Mouse (Mus musculus): Measurements from ENCODE around the gene Mtmr11. TPM values are rescaled to one million over a fixed set of nuclear protein-coding genes. Genes with fewer than 3 reads are reported as not detected.

Mtmr11 gene
- polyA plus RNA-seq, 1 experiment from 2014 or later, result 7.1 TPM

DNA sequence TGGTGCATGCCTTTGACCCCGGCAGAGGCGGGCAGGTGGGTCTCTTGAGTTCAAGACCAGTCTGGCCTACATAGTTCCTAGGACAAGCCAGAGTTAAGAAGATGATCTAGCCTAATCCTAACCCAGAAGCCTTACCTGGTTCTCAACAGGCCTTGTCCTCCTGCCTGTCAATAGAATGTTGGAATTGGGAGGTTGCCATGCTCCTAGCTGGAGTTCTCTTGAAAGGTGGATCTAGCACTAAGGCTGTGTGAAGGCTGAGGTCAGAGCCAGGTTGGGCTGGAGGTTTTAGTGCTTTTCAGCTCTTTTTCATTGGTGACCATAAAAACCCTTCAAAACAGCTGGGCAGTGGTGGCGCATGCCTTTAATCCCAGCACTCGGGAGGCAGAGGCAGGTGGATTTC lies 16.6 kb downstream of the Mtmr11 start:
- H3K4me3 ChIP-seq (ENCODE audit: low read depth, low read length), result no peak overlapping the region
- peaks cover 7% of the 10 kb centered on the region; the same call in 1 of the 2 replicates for H3K4me1 ChIP-seq (ENCODE audit: control insufficient read depth, insufficient read depth, low read length)
- H3K27ac ChIP-seq (ENCODE audit: low read depth, low read length), result no peak overlapping the region
- H3K9me3 ChIP-seq (ENCODE audit: control insufficient read depth, low read length), result no peaks in the 10 kb centered on the region
- peaks cover 2% of the 10 kb centered on the region for H3K36me3 ChIP-seq (ENCODE audit: control insufficient read depth, insufficient read depth, low read length)
- no peak for DNase-seq (ENCODE audit: low spot score)
- no peak overlapping the region for H3K9ac ChIP-seq (ENCODE audit: low read length)
- no peak overlapping the region for H3K4me2 ChIP-seq (ENCODE audit: low read depth)
- H3K27me3 ChIP-seq (ENCODE audit: control insufficient read depth, insufficient read depth, low read length), result no peaks in the 10 kb centered on the region
- no peak for ATAC-seq (ENCODE audit: insufficient read depth, low FRiP score, low TSS enrichment)
- 93% methylated on average over 4 of the region's 4 CpGs for WGBS

DNA sequence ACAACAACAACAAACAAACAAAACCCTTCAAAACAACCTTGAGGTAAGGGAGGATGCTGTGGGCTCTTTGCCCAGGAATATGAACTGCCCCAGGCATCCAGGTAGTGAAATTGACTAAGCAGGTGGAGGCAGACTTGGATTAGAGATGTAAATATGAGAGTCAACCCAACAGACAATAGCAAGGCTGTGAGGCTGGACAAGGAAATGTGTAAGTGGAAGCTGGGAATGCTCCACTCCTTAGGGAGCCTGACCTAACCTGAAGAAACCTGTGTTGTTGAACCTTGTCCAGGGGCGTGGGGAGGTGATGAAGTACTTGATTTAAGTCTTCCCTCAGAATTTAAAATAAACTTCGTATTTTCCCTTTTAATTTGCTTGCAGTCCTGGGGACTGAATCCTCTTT lies 17.1 kb downstream of the Mtmr11 start:
- Histone ChIP-seq H3K4me1 (ENCODE audit: control insufficient read depth, insufficient read depth, low read length) (peaks cover 6% of the 10 kb centered on the region; the same call in 1 of the 2 replicates), H3K4me2 (ENCODE audit: low read depth) (no peak overlapping the region), H3K36me3 (ENCODE audit: control insufficient read depth, insufficient read depth, low read length) (peaks cover 2% of the 10 kb centered on the region), H3K4me3 (ENCODE audit: low read depth, low read length) (no peak overlapping the region), H3K27me3 (ENCODE audit: control insufficient read depth, insufficient read depth, low read length) (no peaks in the 10 kb centered on the region), H3K9ac (ENCODE audit: low read length) (no peak overlapping the region), H3K27ac (ENCODE audit: low read depth, low read length) (no peak overlapping the region), H3K9me3 (ENCODE audit: control insufficient read depth, low read length) (no peaks in the 10 kb centered on the region)
- 85% methylated on average over 2 of the region's 2 CpGs for WGBS
- ATAC-seq (ENCODE audit: insufficient read depth, low FRiP score, low TSS enrichment), result no peak
- no peak for DNase-seq (ENCODE audit: low spot score)

DNA sequence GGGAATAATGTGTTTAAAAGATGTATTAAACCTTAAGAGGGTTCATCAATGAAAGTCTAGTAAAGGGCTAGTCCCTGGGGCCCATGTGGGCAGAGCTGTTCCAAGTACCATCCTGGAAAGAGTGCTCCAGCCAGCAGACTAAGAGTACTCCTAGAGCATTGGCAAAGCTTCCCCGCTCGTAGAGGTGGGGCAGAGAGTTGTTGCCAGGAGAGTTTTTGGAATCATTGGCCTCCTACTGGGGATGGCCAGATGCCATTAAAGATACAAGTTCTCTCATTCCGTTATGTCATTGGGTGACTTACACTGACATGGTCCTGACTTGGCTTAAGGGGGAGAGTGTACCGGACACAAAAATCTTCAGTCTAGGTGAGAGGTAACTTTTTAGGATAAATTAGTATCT lies 17.7 kb downstream of the Mtmr11 start:
- H3K9ac ChIP-seq (ENCODE audit: low read length), result no peak overlapping the region
- no peak overlapping the region for H3K27ac ChIP-seq (ENCODE audit: low read depth, low read length)
- no peak for ATAC-seq (ENCODE audit: insufficient read depth, low FRiP score, low TSS enrichment)
- H3K27me3 ChIP-seq (ENCODE audit: control insufficient read depth, insufficient read depth, low read length), result no peaks in the 10 kb centered on the region
- 68% methylated on average over 4 of the region's 4 CpGs for WGBS
- peaks cover 2% of the 10 kb centered on the region for H3K36me3 ChIP-seq (ENCODE audit: control insufficient read depth, insufficient read depth, low read length)
- no peak overlapping the region for H3K4me3 ChIP-seq (ENCODE audit: low read depth, low read length)
- 0 out of 2 replicates have a peak, but pooled peaks cover 3% of the 10 kb centered on the region for H3K4me1 ChIP-seq (ENCODE audit: control insufficient read depth, insufficient read depth, low read length)
- DNase-seq (ENCODE audit: low spot score), result no peak
- no peaks in the 10 kb centered on the region for H3K9me3 ChIP-seq (ENCODE audit: control insufficient read depth, low read length)
- no peak overlapping the region for H3K4me2 ChIP-seq (ENCODE audit: low read depth)

DNA sequence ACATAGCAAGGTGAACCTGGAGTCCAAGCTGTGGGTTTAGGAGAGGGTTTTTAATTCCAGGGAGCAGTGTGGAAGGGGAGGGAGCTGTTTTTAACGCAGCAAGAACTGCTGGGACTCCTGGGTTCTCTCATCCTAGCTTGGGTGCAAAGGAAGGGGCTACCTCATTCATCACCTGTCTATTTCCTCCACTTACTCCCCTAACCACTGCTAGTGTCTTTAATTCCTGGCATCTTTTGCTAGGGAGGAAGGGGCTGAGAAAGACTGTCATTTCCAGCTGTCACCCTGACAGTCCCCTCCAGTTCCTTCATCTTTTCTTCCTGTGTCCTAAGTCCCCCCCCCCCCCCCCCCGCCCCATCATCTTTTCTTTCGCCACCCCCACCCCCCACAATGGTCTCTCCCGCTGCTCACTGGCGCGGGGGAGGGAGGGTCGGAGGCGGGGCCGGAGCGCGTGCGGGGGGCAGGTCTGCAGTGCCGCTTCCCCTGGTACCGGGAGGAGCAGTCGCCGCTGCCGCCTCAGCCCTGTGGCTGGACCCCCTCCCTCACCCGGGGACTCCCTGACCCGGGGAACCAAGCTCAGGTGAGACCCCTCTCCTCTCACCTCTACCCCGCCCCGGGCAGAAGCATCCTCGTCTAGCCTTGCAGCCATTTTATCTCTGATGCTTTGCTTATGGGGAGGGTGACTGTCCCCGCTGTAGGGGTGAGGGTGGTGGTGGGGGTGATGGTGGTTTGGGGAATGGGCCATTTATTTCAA lies 19.1 kb downstream of the Mtmr11 start, which contains the start of gene Sv2a:
Gene Sv2a (plus strand): TSS at position 425 of the 751 bp plus-strand sequence.
- H3K27me3 ChIP-seq (ENCODE audit: control insufficient read depth, insufficient read depth, low read length), result no peaks in the 10 kb centered on the region
- H3K36me3 ChIP-seq (ENCODE audit: control insufficient read depth, insufficient read depth, low read length), result peaks cover 2% of the 10 kb centered on the region
- peak within 1 kb of the TSS; percentile 73 for H3K4me2 ChIP-seq (ENCODE audit: low read depth)
- peak; percentile 60 for ATAC-seq (ENCODE audit: insufficient read depth, low FRiP score, low TSS enrichment)
- no peak within 1 kb of the TSS for H3K27ac ChIP-seq (ENCODE audit: low read depth, low read length)
- H3K4me1 ChIP-seq (ENCODE audit: control insufficient read depth, insufficient read depth, low read length), result 0 out of 2 replicates have a peak, but pooled peaks cover 3% of the 10 kb centered on the region
- WGBS, result 0% methylated on average over 5 of the region's 23 CpGs
- no peaks in the 10 kb centered on the region for H3K9me3 ChIP-seq (ENCODE audit: control insufficient read depth, low read length)
- H3K4me3 ChIP-seq (ENCODE audit: low read depth, low read length), result peak within 1 kb of the TSS; percentile 43
- peak; percentile 53 for DNase-seq (ENCODE audit: low spot score)
- peak within 1 kb of the TSS; percentile 64 for H3K9ac ChIP-seq (ENCODE audit: low read length)

DNA sequence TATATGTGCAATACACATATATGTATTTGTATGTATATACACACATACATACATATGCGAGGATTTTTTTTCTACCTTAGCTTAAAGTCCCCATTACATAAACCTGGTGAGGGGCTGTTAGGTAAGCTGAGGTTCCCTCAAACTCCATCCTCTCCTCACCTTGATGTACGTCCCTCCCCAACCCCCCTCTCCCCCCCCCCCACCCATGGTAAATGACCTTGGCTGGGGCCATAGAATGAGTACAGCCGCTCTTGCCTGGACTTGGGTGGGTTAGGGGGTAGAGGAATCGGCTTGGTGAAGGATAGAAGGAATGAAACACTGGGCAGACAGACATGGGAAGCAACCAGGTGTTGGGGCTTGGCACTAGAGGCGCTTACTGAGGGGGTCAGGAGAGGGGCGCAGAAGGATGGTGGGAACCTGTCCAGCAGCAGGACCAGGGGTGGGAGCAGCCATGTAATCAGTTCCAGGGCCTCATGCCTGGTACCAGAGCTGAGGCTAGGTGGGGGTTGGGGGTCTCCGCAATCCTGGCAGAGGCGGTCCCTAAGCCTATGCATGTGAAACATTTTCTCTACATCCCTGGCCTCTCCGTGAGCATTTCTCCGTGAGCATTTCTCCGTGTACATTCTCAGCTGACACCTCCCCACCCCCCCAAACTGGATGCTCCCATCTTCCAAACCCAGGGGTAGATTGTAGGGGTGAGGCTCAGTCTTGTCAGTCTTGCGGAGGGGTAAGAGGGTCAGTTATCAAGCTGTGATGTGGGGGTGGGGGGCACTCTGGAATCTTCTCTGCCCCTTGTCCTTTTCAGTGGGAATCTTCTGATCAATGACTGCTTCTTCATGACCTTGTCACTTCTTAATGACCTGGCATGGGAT lies 19.9 kb downstream of the Mtmr11 start:
- Histone ChIP-seq H3K27me3 (ENCODE audit: control insufficient read depth, insufficient read depth, low read length) (no peaks in the 10 kb centered on the region), H3K4me2 (ENCODE audit: low read depth) (peak overlapping the region; percentile 73), H3K9me3 (ENCODE audit: control insufficient read depth, low read length) (no peaks in the 10 kb centered on the region), H3K36me3 (ENCODE audit: control insufficient read depth, insufficient read depth, low read length) (peaks cover 2% of the 10 kb centered on the region), H3K4me1 (ENCODE audit: control insufficient read depth, insufficient read depth, low read length) (0 out of 2 replicates have a peak, but pooled peaks cover 3% of the 10 kb centered on the region), H3K4me3 (ENCODE audit: low read depth, low read length) (peak overlapping the region; percentile 43), H3K9ac (ENCODE audit: low read length) (0 out of 2 replicates have a peak overlapping the region, but pooled peaks have one; percentile 1), H3K27ac (ENCODE audit: low read depth, low read length) (no peak overlapping the region)
- DNase-seq (ENCODE audit: low spot score), result no peak
- 36% methylated on average over 11 of the region's 12 CpGs for WGBS
- ATAC-seq (ENCODE audit: insufficient read depth, low FRiP score, low TSS enrichment), result peak; percentile 33; the same call in 1 of the 2 replicates

DNA sequence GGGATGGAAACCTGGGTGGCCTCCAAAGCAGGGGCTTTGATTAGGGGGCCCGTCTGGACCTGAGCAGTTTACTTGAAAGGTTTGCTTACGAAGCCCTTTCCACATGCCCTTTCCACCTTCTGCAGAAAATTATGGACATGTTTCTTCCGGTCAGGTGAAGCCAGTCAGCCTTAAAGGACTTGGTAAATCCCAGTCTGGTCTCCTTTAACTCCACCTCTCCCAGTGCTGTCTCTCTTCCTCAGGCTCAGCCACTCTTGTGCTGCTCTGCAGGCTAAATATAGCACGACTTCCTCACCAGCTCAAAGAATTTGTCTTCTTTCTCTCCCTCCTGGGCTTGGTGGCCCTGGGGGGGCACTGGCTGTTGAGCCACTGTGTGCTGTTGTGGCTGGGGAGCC lies 20.6 kb downstream of the Mtmr11 start:
- Histone ChIP-seq H3K4me1 (ENCODE audit: control insufficient read depth, insufficient read depth, low read length) (0 out of 2 replicates have a peak, but pooled peaks cover 3% of the 10 kb centered on the region), H3K4me2 (ENCODE audit: low read depth) (peak overlapping the region; percentile 21; the same call in 1 of the 2 replicates), H3K27me3 (ENCODE audit: control insufficient read depth, insufficient read depth, low read length) (no peaks in the 10 kb centered on the region), H3K9me3 (ENCODE audit: control insufficient read depth, low read length) (no peaks in the 10 kb centered on the region), H3K36me3 (ENCODE audit: control insufficient read depth, insufficient read depth, low read length) (peaks cover 2% of the 10 kb centered on the region), H3K9ac (ENCODE audit: low read length) (no peak overlapping the region), H3K27ac (ENCODE audit: low read depth, low read length) (no peak overlapping the region), H3K4me3 (ENCODE audit: low read depth, low read length) (no peak overlapping the region)
- WGBS, result 52% methylated on average over 4 of the region's 4 CpGs
- no peak for DNase-seq (ENCODE audit: low spot score)
- no peak for ATAC-seq (ENCODE audit: insufficient read depth, low FRiP score, low TSS enrichment)

DNA sequence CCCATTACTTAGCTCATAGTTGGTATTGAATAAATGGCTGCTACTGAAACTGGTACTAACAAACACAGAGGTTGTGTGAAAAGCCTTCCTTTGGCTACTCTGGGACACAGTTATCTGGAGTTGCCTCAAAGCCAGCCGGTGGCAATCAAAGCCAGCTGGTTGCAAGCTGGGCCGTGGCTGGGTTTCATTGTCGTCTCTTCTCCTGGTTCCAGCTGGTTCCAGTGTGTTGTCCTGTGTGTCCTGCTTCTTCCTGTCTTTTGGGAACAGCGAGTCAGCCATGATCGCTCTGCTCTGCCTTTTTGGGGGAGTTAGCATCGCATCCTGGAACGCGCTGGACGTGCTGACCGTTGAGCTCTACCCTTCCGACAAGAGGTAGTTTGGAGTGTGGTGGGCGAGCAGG lies 31.2 kb downstream of the Mtmr11 start:
- DNase-seq (ENCODE audit: low spot score) (no peak), ATAC-seq (ENCODE audit: insufficient read depth, low FRiP score, low TSS enrichment) (no peak)
- Histone ChIP-seq H3K9ac (ENCODE audit: low read length) (no peak overlapping the region), H3K4me3 (ENCODE audit: low read depth, low read length) (no peak overlapping the region), H3K36me3 (ENCODE audit: control insufficient read depth, insufficient read depth, low read length) (no peaks in the 10 kb centered on the region; the same call in 1 of the 2 replicates), H3K9me3 (ENCODE audit: control insufficient read depth, low read length) (no peaks in the 10 kb centered on the region), H3K4me1 (ENCODE audit: control insufficient read depth, insufficient read depth, low read length) (peaks cover 5% of the 10 kb centered on the region), H3K4me2 (ENCODE audit: low read depth) (no peak overlapping the region), H3K27me3 (ENCODE audit: control insufficient read depth, insufficient read depth, low read length) (no peaks in the 10 kb centered on the region), H3K27ac (ENCODE audit: low read depth, low read length) (no peak overlapping the region)
- 65% methylated on average over 12 of the region's 12 CpGs for WGBS

DNA sequence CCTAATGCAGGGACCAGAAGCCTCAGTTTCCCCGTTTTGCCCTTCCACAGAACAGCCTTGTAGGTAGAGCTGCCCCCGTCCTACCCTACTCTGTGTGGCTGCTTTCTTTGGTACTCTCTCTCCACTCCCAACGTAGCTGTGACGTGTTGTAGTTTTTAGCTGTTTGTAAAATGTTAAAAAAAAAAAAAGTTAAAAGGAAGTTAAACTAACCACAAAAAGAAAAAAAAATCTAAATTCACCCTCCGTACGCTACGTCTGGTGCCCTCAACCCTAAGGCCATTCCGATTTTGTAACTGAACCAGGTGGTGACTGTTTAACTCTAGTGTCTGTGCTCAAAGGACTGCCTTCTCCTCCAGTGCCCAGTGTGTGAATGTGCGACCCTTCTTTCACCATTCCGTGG lies 33.2 kb downstream of the Mtmr11 start:
- 92% methylated on average over 10 of the region's 10 CpGs for WGBS
- Histone ChIP-seq H3K4me3 (ENCODE audit: low read depth, low read length) (no peak overlapping the region), H3K27ac (ENCODE audit: low read depth, low read length) (no peak overlapping the region), H3K9ac (ENCODE audit: low read length) (no peak overlapping the region), H3K4me2 (ENCODE audit: low read depth) (no peak overlapping the region), H3K36me3 (ENCODE audit: control insufficient read depth, insufficient read depth, low read length) (no peaks in the 10 kb centered on the region; the same call in 1 of the 2 replicates), H3K4me1 (ENCODE audit: control insufficient read depth, insufficient read depth, low read length) (peaks cover 5% of the 10 kb centered on the region), H3K27me3 (ENCODE audit: control insufficient read depth, insufficient read depth, low read length) (no peaks in the 10 kb centered on the region), H3K9me3 (ENCODE audit: control insufficient read depth, low read length) (no peaks in the 10 kb centered on the region)
- DNase-seq (ENCODE audit: low spot score) (no peak), ATAC-seq (ENCODE audit: insufficient read depth, low FRiP score, low TSS enrichment) (no peak)
